Mouse (Mus musculus): Measurements from ENCODE around the gene Epb41l2.

Gene Epb41l2

GRCm38 (mm10) chr10:25488456-25488855 lies 128.9 kb downstream of the Epb41l2 start:
- DNase-seq (ENCODE audit: low read depth, low spot score): peak; percentile 48

GRCm38 (mm10) chr10:25499323-25500071 lies 139.9 kb downstream of the Epb41l2 start:
- peak; percentile 46 for DNase-seq (ENCODE audit: low read depth, low spot score)

GRCm38 (mm10) chr10:25503250-25503649 lies 143.7 kb downstream of the Epb41l2 start:
- no peak for DNase-seq (ENCODE audit: low read depth, low spot score)

GRCm38 (mm10) chr10:25513821-25514220 lies 154.2 kb downstream of the Epb41l2 start:
- no peak for DNase-seq (ENCODE audit: low read depth, low spot score)

- no peak for DNase-seq (ENCODE audit: low read depth, low spot score)
These were observed 160.4 kb downstream of the Epb41l2 start for GRCm38 (mm10) chr10:25519954-25520353.

GRCm38 (mm10) chr10:25520428-25520827 lies 160.8 kb downstream of the Epb41l2 start:
- DNase-seq (ENCODE audit: low read depth, low spot score): no peak

GRCm38 (mm10) chr10:25523727-25524126 lies 164.1 kb downstream of the Epb41l2 start:
- no peak for DNase-seq (ENCODE audit: low read depth, low spot score)

- DNase-seq (ENCODE audit: low read depth, low spot score): no peak
These were observed 166.6 kb downstream of the Epb41l2 start for GRCm38 (mm10) chr10:25526156-25526555.

GRCm38 (mm10) chr10:25526622-25527021 lies 167.0 kb downstream of the Epb41l2 start:
- DNase-seq (ENCODE audit: low read depth, low spot score): no peak

- DNase-seq (ENCODE audit: low read depth, low spot score): no peak
These were observed 167.5 kb downstream of the Epb41l2 start for GRCm38 (mm10) chr10:25527126-25527525.

GRCm38 (mm10) chr10:25531335-25531734 lies 171.7 kb downstream of the Epb41l2 start:
- DNase-seq (ENCODE audit: low read depth, low spot score): no peak

GRCm38 (mm10) chr10:25533105-25533504 lies 173.5 kb downstream of the Epb41l2 start:
- DNase-seq (ENCODE audit: low read depth, low spot score): no peak

- no peak for DNase-seq (ENCODE audit: low read depth, low spot score)
These were observed 174.1 kb downstream of the Epb41l2 start for GRCm38 (mm10) chr10:25533513-25534246.

- no peak for DNase-seq (ENCODE audit: low read depth, low spot score)
These were observed 174.9 kb downstream of the Epb41l2 start for GRCm38 (mm10) chr10:25534467-25534866.

GRCm38 (mm10) chr10:25535891-25536331 lies 176.3 kb downstream of the Epb41l2 start, which contains the start of gene Smlr1:
Gene Smlr1, minus strand, starts transcription at chr10:25536267.
- DNase-seq (ENCODE audit: low read depth, low spot score): no peak

- no peak for DNase-seq (ENCODE audit: low read depth, low spot score)
These were observed 177.0 kb downstream of the Epb41l2 start for GRCm38 (mm10) chr10:25536621-25537020.

GRCm38 (mm10) chr10:25538738-25539137 lies 179.1 kb downstream of the Epb41l2 start:
- no peak for DNase-seq (ENCODE audit: low read depth, low spot score)

- no peak for DNase-seq (ENCODE audit: low read depth, low spot score)
These were observed 179.7 kb downstream of the Epb41l2 start for GRCm38 (mm10) chr10:25539146-25539770.

- no peak for DNase-seq (ENCODE audit: low read depth, low spot score)
These were observed 180.2 kb downstream of the Epb41l2 start for GRCm38 (mm10) chr10:25539771-25540168.

GRCm38 (mm10) chr10:25541097-25541496 lies 181.5 kb downstream of the Epb41l2 start:
- DNase-seq (ENCODE audit: low read depth, low spot score): no peak

- no peak for DNase-seq (ENCODE audit: low read depth, low spot score)
These were observed 193.3 kb downstream of the Epb41l2 start for GRCm38 (mm10) chr10:25552936-25553335.

Data from ZHBTc4 (cell line).